In the genomic region with DNA sequence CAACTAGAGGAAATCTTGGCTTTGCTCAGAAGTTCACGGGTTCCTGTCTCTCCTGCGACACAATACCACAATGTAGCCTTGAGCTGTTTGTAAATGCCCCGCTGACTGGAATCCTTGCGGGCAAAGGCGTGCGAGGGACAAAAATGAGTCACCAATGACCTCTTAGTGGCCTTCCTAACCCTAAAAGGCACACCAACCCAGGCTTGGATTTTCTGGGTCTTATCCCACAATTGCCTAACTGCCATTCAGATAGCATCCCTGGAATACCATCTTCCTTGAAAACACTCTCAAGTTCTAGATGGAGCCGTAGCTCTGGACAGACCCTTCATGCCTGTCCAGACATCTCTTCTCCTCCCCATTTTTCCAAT, we compare ENCODE assay signal across 10 mouse cellular contexts. TPM values are rescaled to one million over a fixed set of nuclear protein-coding genes. Genes with fewer than 3 reads are reported as not detected.
A peak's percentile ranks its signal among the peaks of the same experiment; 100 is the strongest.
DNase-seq lines count a peak whose midpoint lies in the region; ATAC-seq and TF ChIP-seq lines count a peak whose summit lies in the region.
"Had no signal": no experiment of that assay in that cellular context is flagged by ENCODE, and none has a peak within 500 bp of the region (broad histone marks: within the 10 kb centered on the region; RNA-seq: fewer than 3 reads in every experiment).

No protein-coding gene starts in this region.

- 17% methylated on average over 7 of the region's 7 CpGs for WGBS in heart, embryonic 14.5 days
- 14% methylated on average over 7 of the region's 7 CpGs for WGBS in hindbrain, embryonic 14.5 days
- WGBS in midbrain, embryonic 15.5 days = 13% methylated on average over 7 of the region's 7 CpGs

- peaks cover 4 to 22% of the 10 kb centered on the region in 2 experiments for H3K4me1 ChIP-seq in heart, embryonic 14.5 days (ENCODE audit: control insufficient read depth in 2 of 2, insufficient read depth in 2 of 2, low read length in 2 of 2)
- H3K4me1 ChIP-seq in cortical plate, adult 2 months (ENCODE audit: control insufficient read depth, insufficient read depth, low read length) = no peaks in the 10 kb centered on the region
- peaks cover 14% of the 10 kb centered on the region for H3K4me1 ChIP-seq in hindbrain, embryonic 14.5 days (replicated peaks; ENCODE audit: control insufficient read depth, insufficient read depth, low read length)
- peaks cover 29% of the 10 kb centered on the region for H3K4me1 ChIP-seq in midbrain, embryonic 15.5 days

- no peaks in the 10 kb centered on the region for H3K36me3 ChIP-seq in heart, embryonic 14.5 days (ENCODE audit: control insufficient read depth, insufficient read depth, low read length)
- H3K36me3 ChIP-seq in hindbrain, embryonic 14.5 days (replicated peaks; ENCODE audit: control insufficient read depth, insufficient read depth) = no peaks in the 10 kb centered on the region
- H3K36me3 ChIP-seq in midbrain, embryonic 15.5 days (replicated peaks) = no peaks in the 10 kb centered on the region
- H3K36me3 ChIP-seq: G1E had no signal

- DNase-seq in heart, adult 18-20 months = no peak
- DNase-seq in hindbrain, embryonic 14.5 days (ENCODE audit: low spot score) = no peak
- no peak for DNase-seq in layer of hippocampus, adult 11-12 months (ENCODE audit: low spot score)
- DNase-seq in layer of hippocampus, adult 18-20 months (ENCODE audit: low spot score in 2 of 2) = no peak
- no peak for DNase-seq in left cerebral cortex, adult 9 months (ENCODE audit: low spot score in 2 of 2)

- H3K27me3 ChIP-seq in heart, embryonic 14.5 days (ENCODE audit: control insufficient read depth, insufficient read depth, low read length) = peaks cover 70% of the 10 kb centered on the region
- peaks cover 47% of the 10 kb centered on the region for H3K27me3 ChIP-seq in hindbrain, embryonic 14.5 days (ENCODE audit: control insufficient read depth, insufficient read depth, low read length)
- H3K27me3 ChIP-seq in midbrain, embryonic 15.5 days (replicated peaks) = peaks cover 39% of the 10 kb centered on the region

- H3K4me2 ChIP-seq in heart, embryonic 14.5 days (ENCODE audit: low read length) = peak overlapping the region; percentile 99
- peak overlapping the region; percentile 99 for H3K4me2 ChIP-seq in hindbrain, embryonic 14.5 days (replicated peaks)
- peak overlapping the region; percentile 99 for H3K4me2 ChIP-seq in midbrain, embryonic 15.5 days

- no peak for TF ChIP-seq CTCF in cortical plate, adult 2 months (IDR thresholded peaks at IDR 0.05; ENCODE audit: extremely low read depth, insufficient read depth, low read length)

- H3K4me3 ChIP-seq in heart, embryonic 14.5 days (ENCODE audit: control insufficient read depth in 1 of 2, insufficient read depth in 1 of 2, low read depth in 1 of 2, low read length in 2 of 2) = peak overlapping the region in 1 of 2 experiments; percentile 60; a peak in 2 of 4 replicates
- peak overlapping the region; percentile 54 for H3K4me3 ChIP-seq in cortical plate, adult 2 months (ENCODE audit: insufficient read depth, low read length)
- peak overlapping the region; percentile 70 for H3K4me3 ChIP-seq in hindbrain, embryonic 14.5 days (replicated peaks; ENCODE audit: low read length)
- peak overlapping the region; percentile 59 for H3K4me3 ChIP-seq in midbrain, embryonic 15.5 days

- no peak for TF ChIP-seq POLR2A in cortical plate, adult 2 months (IDR thresholded peaks at IDR 0.05; ENCODE audit: extremely low read depth, insufficient read depth, low read length)

- no peaks in the 10 kb centered on the region; the same call in 1 of the 2 replicates for H3K9me3 ChIP-seq in heart, embryonic 14.5 days (ENCODE audit: control insufficient read depth, low read length)
- H3K9me3 ChIP-seq in hindbrain, embryonic 14.5 days (ENCODE audit: control insufficient read depth, low read length) = no peaks in the 10 kb centered on the region
- H3K9me3 ChIP-seq in midbrain, embryonic 15.5 days = no peaks in the 10 kb centered on the region

- H3K27ac ChIP-seq in heart, embryonic 14.5 days (replicated peaks in 1 of 2; ENCODE audit: control insufficient read depth in 1 of 2, insufficient read depth in 1 of 2, low read depth in 2 of 2, low read length in 2 of 2) = no peak overlapping the region
- H3K27ac ChIP-seq in cortical plate, adult 2 months (ENCODE audit: insufficient read depth, low read length) = peak overlapping the region; percentile 87
- no peak overlapping the region for H3K27ac ChIP-seq in hindbrain, embryonic 14.5 days
- H3K27ac ChIP-seq in midbrain, embryonic 15.5 days = no peak overlapping the region

- H3K9ac ChIP-seq in heart, embryonic 14.5 days (ENCODE audit: low read length) = no peak overlapping the region
- H3K9ac ChIP-seq in hindbrain, embryonic 14.5 days = peak overlapping the region; percentile 80
- peak overlapping the region; percentile 57 for H3K9ac ChIP-seq in midbrain, embryonic 15.5 days

- no peak for ATAC-seq in heart, embryonic 14.5 days (ENCODE audit: insufficient number of reproducible peaks, insufficient read depth, low FRiP score, low read depth)
- ATAC-seq in hindbrain, embryonic 14.5 days (ENCODE audit: low FRiP score) = no peak
- no peak for ATAC-seq in midbrain, embryonic 15.5 days (replicated peaks)

RNA-seq across cellular contexts. Expression of a gene that starts 1.4 kb away (rescaled TPM):
- polyA plus RNA-seq in heart, embryonic 14.5 days (2014; fragmentation: Nextera tagmentation; extraction: Ambion mirVana) = 0.77 and 0.98 TPM in 2 replicates
- total RNA-seq in heart, adult 18-20 months (2021) = 1 to 10 TPM; 1.8 to 2.0 TPM
- 444 and 462 TPM in 2 replicates for polyA plus RNA-seq in cortical plate, adult 2 months (2012; rRNA removed)
- polyA plus RNA-seq in hindbrain, embryonic 14.5 days (2014; fragmentation: Nextera tagmentation; extraction: Ambion mirVana) = 17.7 and 22.8 TPM in 2 replicates
- 5.2 and 6.0 TPM in 2 replicates for polyA plus RNA-seq in midbrain, embryonic 15.5 days (2015; fragmentation: Nextera tagmentation; extraction: Ambion mirVana)
- total RNA-seq in layer of hippocampus, adult 18-20 months (2021) = 100 to 1,000 TPM; 122 to 123 TPM
- total RNA-seq: neutrophil, adult 5-6 weeks had no signal
- polyA plus RNA-seq: G1E had no signal

RNA-seq across cellular contexts. Expression of a gene that starts 34.8 kb away (rescaled TPM):
- polyA plus RNA-seq in heart, embryonic 14.5 days (2014; fragmentation: Nextera tagmentation; extraction: Ambion mirVana) = 53.6 and 57.8 TPM in 2 replicates
- total RNA-seq in heart, adult 18-20 months (2021) = 10 to 100 TPM; 81.5 to 82.4 TPM
- polyA plus RNA-seq in cortical plate, adult 2 months (2012; rRNA removed) = 74.6 and 78.6 TPM in 2 replicates
- 21.0 and 26.4 TPM in 2 replicates for polyA plus RNA-seq in hindbrain, embryonic 14.5 days (2014; fragmentation: Nextera tagmentation; extraction: Ambion mirVana)
- polyA plus RNA-seq in midbrain, embryonic 15.5 days (2015; fragmentation: Nextera tagmentation; extraction: Ambion mirVana) = 28.9 and 29.8 TPM in 2 replicates
- 10 to 100 TPM; 92.5 to 95.1 TPM for total RNA-seq in layer of hippocampus, adult 18-20 months (2021)

RNA-seq across cellular contexts. Expression of a gene that starts 42.8 kb away (rescaled TPM):
- polyA plus RNA-seq in heart, embryonic 14.5 days (2014; fragmentation: Nextera tagmentation; extraction: Ambion mirVana) = 62.8 and 66.7 TPM in 2 replicates
- total RNA-seq in heart, adult 18-20 months (2021) = 10 to 100 TPM; 35.6 to 37.4 TPM
- 193 and 195 TPM in 2 replicates for polyA plus RNA-seq in cortical plate, adult 2 months (2012; rRNA removed)
- 107 and 114 TPM in 2 replicates for polyA plus RNA-seq in hindbrain, embryonic 14.5 days (2014; fragmentation: Nextera tagmentation; extraction: Ambion mirVana)
- polyA plus RNA-seq in midbrain, embryonic 15.5 days (2015; fragmentation: Nextera tagmentation; extraction: Ambion mirVana) = 93.6 and 94.4 TPM in 2 replicates
- total RNA-seq in layer of hippocampus, adult 18-20 months (2021) = 100 to 1,000 TPM; 105 to 112 TPM

RNA-seq across cellular contexts. Expression of a gene that starts 58.0 kb away (rescaled TPM):
- polyA plus RNA-seq in heart, embryonic 14.5 days (2014; fragmentation: Nextera tagmentation; extraction: Ambion mirVana) = 17.5 and 20.5 TPM in 2 replicates
- 10 to 100 TPM; 19.3 to 20.2 TPM for total RNA-seq in heart, adult 18-20 months (2021)
- 24.8 and 26.2 TPM in 2 replicates for polyA plus RNA-seq in cortical plate, adult 2 months (2012; rRNA removed)
- 31.2 and 39.0 TPM in 2 replicates for polyA plus RNA-seq in hindbrain, embryonic 14.5 days (2014; fragmentation: Nextera tagmentation; extraction: Ambion mirVana)
- polyA plus RNA-seq in midbrain, embryonic 15.5 days (2015; fragmentation: Nextera tagmentation; extraction: Ambion mirVana) = 35.1 and 38.2 TPM in 2 replicates
- total RNA-seq in layer of hippocampus, adult 18-20 months (2021) = 10 to 100 TPM; 28.1 to 30.2 TPM

Comparison
In these comparisons a context has a peak if more than half of its experiments do, and no peak if none do; other contexts are left out.
1. RNA of a gene that starts 1.4 kb away (polyA plus RNA-seq): 444 to 462 TPM in cortical plate, adult 2 months; 17.7 to 22.8 TPM in hindbrain, embryonic 14.5 days, 5.2 to 6.0 TPM in midbrain, embryonic 15.5 days and 0.77 to 0.98 TPM in heart, embryonic 14.5 days; every median in the first group is over 10 times any median in the second.
2. Peak in every context shown above with its lines, with median percentiles within 50 percentile points of each other: H3K4me2 ChIP-seq.